Mouse (Mus musculus) left cerebral cortex, adult 6 months (tissue): ENCODE results near the gene Olfr437. TPM values are rescaled to one million over a fixed set of nuclear protein-coding genes. Genes with fewer than 3 reads are reported as not detected.

ENCODE experiments used
- long read RNA-seq, 2 experiments: library from polyadenylated mRNA; unstranded; transcript quantifications; one replicate each; pipeline ENCODE4 v2.0.0; 2019 to 2020
- polyA plus RNA-seq: library from polyadenylated mRNA; unstranded; fragments of <200 nt; fragmentation: Nextera tagmentation; gene quantifications from 2 replicates; pipeline ENCODE4 v1.2.3, GENCODE M21; 2021

Olfr437 gene
- not detected in 2 replicates for polyA plus RNA-seq
- long read RNA-seq, experiment 1: 0 reads
- long read RNA-seq, experiment 2: 0 reads

GRCm38 (mm10) chr6:43162982-43163381 lies at the start of gene Olfr437:
Olfr437 (plus strand) TSS chr6:43163282.

GRCm38 (mm10) chr6:43146267-43146666 lies 16.8 kb upstream of the Olfr437 start, which contains the start of gene Olfr237-ps1:
Olfr237-ps1 (plus strand) TSS chr6:43146567.

GRCm38 (mm10) chr6:43171840-43172239 lies 8.8 kb downstream of the Olfr437 start, which contains the start of gene Olfr13:
Olfr13 (plus strand) TSS chr6:43172140.

GRCm38 (mm10) chr6:43196781-43197180 lies 33.7 kb downstream of the Olfr437 start, which contains the start of gene Olfr435:
Olfr435 (plus strand) TSS chr6:43197146.

GRCm38 (mm10) chr6:43212873-43213272 lies 49.8 kb downstream of the Olfr437 start, which contains the start of gene Olfr434:
Olfr434 (plus strand) TSS chr6:43213021.

Other genes with a start within 250 kb of the Olfr437 start
- not detected in 2 replicates for gene Olfr446, start 241.9 kb upstream of the Olfr437 start, polyA plus RNA-seq
- gene Olfr444, start 214.2 kb upstream of the Olfr437 start, polyA plus RNA-seq: not detected in 2 replicates
- not detected in 2 replicates for gene Olfr441, start 56.9 kb upstream of the Olfr437 start, polyA plus RNA-seq
- not detected in 2 replicates for gene Olfr237-ps1, start 16.7 kb upstream of the Olfr437 start, polyA plus RNA-seq
- gene Olfr13, start 8.9 kb downstream of the Olfr437 start, polyA plus RNA-seq: not detected in 2 replicates
- not detected in 2 replicates for gene Olfr435, start 33.9 kb downstream of the Olfr437 start, polyA plus RNA-seq
- gene Olfr434, start 49.7 kb downstream of the Olfr437 start, polyA plus RNA-seq: not detected in 2 replicates
- not detected in 2 replicates for gene Olfr47, start 68.2 kb downstream of the Olfr437 start, polyA plus RNA-seq
- 0.30 and 0.39 TPM in 2 replicates for gene Arhgef5, start 102.3 kb downstream of the Olfr437 start, polyA plus RNA-seq
- not detected in 2 replicates for gene Nobox, start 146.3 kb downstream of the Olfr437 start, polyA plus RNA-seq